Mouse (Mus musculus) layer of hippocampus, postnatal 36 days (tissue): ENCODE measurements around the gene Gdap1l1. TPM values are rescaled to one million over a fixed set of nuclear protein-coding genes. Genes with fewer than 3 reads are reported as not detected.
"Not testable (repeated sequence)": the region's sequence is repeated elsewhere in the genome, so short reads cannot be mapped to it uniquely, and the experiment has no call there.

Experiments
- DNase-seq, 2 experiments: peaks; one replicate each; pipeline ENCODE4 v3.0.0; 2022
- total RNA-seq, 2 experiments: library from RNA; stranded (reverse); gene quantifications; 2 replicates each; pipeline ENCODE4 v1.2.3; 2021

Gdap1l1 gene
- total RNA-seq: 10 to 100 TPM; 62.0 to 72.9 TPM

DNA sequence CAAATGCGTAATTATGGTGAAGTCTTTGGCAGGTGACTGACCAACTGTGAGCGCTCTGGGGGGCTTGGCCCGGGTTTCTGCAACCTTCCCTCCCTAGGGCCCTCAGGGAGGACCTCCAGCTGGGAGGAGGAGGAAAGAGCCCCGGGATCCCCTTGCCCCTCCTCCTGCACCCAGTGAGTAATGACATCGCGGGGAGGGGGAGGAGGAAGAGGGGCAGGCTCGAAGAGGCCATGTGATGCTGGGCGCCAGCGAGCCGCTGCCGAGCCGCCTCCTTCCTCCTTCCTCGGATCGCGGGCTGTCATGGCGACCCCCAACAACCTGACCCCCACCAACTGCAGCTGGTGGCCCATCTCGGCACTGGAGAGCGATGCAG lies at the start of gene Gdap1l1:
Gdap1l1 (plus strand) TSS at position 231 of the 373 bp plus-strand sequence.
- DNase-seq: peak; percentile 79 to 83

DNA sequence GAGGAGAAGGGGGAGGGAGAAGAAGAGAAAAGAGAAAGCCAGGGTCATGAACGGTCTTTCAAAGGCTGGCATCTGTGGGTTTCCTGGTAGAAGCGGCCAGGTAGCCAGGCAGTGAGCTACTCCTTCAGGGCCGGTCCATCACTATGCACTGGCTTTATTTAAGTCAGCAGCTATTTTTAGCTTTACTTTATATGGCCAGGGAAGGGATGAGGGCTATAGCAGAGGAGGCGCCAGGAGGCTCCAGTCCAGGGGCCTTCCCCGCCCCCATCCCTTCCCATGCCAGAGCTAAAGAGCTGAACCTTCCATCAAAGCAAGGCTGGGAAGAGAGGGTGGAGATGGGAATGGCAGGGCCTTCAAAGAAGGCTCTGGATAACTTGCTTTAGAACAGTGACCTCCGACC lies 45.8 kb upstream of the Gdap1l1 start:
- DNase-seq: no peak

DNA sequence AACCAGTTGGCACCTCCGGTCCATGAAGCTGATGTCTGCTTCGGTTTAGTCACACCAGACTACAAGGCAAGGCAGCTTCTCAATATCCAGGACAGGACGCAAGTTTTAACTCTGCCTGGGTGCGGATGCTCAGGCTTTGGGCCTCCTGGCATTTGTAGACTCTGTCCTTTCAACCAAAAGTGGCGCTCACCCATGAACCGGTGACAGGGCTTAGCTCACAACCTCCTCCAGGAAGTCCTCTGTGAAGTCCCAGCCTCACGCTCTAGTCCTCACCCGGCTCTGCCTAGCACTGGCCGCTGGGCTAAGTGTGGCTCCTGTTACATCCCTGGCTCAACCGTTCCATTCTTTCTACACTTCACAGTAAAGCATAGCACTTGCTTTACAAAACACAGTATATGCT lies 45.0 kb upstream of the Gdap1l1 start:
- no peak for DNase-seq

DNA sequence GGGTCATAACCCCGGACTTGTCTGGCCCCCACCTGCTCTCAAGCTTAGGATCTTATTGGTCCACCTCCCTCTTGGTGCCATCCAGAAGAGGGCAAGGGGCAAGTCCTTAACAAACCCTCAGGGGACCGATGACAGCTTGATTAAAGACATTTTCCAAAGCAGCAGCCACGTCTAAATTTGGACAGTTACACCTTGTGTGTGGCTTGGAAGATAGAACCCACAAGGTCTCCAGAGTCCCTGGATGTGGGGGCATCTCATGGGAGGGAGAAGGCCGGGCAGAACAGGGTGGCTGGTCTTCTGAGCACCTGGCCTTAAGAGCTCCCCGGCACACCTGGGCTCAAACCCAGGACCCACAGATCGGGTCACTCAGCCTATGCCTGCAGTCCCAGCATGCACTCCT lies 44.3 kb upstream of the Gdap1l1 start:
- no peak for DNase-seq

DNA sequence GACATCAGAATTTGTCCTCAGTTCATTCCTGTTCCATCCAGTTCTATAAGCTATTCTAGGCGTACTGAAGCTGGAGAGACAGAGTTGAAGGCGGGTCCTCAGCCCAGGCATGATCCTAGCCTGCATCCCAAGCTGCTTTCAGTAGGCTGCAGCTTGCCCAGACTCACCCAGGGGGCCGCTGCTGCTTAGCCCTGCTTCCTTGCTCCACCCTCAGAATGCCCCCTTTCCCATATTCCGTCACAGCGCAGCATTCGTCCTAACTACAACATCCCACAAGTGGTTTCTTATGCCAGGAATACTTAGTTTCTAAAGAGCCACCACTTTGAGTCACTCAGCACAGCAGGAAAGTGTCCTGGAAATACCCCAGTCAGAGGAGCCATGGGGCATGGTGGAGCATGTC lies 43.3 kb upstream of the Gdap1l1 start:
- no peak for DNase-seq

DNA sequence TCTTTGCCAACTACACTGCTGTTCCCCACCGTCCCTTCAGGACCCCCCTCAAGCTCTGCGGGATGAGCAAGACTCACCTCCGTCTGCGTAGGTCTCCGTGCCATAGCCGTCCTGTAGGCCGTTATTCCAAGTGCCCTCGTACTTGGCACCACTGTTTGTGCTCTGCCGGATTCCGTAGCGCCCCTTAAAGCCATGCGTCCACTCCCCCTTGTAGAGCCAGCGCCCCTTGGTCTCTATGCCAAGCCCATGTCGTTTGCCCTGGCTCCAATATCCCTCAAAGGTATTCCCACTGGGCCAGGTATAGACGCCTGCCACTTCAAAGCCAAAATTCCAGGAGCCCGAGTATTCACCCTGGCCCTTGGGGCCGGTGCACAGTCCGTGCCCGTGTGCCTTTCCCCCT lies 41.2 kb upstream of the Gdap1l1 start:
- no peak for DNase-seq

DNA sequence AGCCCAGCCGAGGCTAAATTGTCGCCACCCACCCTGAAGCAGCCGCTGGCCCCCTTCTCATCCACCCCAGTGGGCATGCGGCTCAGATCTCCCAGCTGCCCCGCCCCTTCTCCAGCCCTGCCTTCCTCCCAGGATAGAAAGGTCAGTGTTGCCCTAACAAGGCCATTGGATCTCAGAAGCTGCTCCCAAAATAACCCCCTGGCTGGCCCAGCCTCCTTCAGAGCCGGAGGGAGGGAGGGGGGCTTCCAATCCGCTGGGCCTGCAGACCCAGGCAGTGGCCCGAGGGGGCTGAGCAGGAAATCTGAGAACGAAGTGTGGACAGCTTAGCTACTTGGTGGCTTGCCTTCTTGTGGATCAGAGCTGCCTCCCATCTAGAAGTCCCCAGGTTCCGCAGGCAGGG lies 40.4 kb upstream of the Gdap1l1 start, which contains the start of gene Jph2:
Jph2 (minus strand) TSS at position 89 of the 400 bp plus-strand sequence.
- DNase-seq: no peak

DNA sequence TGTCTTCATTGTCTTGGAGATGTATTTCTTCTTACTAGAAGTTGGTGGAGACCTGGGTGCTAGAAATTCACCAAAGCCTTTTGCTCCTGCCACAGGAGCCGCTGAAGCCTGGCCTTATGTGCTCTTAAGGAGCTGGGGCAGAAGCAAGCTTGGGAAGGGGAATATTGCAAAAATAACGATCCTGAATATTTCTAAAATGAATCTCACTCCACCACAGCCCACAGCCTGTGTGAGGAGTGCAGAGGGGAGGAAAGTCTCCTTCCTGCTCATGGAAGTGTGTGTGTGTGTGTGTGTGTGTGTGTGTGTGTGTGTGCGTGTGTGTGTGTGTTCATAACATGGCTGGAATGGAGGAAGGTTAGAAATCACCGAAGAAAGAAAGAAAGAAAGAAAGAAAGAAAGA lies 39.5 kb upstream of the Gdap1l1 start:
- DNase-seq: no peak

DNA sequence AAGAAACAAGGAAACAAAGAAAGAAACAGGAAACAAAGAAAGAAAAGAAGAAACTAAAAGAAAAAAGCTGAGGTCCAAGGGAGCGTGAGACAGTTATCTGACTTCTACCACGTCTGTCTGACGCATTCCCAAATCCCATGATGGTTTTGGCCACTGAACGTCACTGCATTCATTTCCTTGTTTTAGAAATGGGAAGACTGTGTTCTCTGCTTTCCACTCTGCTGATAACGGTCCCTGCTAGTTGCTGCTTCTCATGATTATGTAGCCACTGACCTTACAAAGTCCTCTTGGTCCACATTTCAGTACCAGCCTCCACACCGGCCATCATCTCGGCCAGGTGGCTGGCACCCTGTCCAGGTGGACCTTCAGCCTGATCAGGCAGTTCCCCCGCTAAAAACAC lies 39.1 kb upstream of the Gdap1l1 start:
- no peak for DNase-seq

DNA sequence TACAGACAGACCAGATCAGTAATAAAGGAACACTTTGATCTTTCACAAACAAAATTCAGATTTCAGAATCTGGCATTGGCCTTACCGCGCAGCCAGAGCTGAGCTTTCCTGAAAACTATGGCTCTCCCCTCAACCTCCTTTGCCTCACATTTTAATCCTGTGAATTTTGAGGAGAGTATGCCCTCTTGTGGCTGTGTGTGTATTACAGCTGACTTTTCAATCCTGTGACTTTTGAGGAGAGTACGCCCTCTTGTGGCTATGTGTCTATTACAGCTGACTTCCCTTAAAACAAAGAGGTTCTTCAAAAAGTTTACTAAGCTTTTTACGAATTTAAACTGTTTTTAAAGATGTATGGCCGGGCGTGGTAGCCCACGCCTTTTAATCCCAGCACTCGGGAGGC lies 37.1 kb upstream of the Gdap1l1 start:
- peak; percentile 61 to 82 for DNase-seq

DNA sequence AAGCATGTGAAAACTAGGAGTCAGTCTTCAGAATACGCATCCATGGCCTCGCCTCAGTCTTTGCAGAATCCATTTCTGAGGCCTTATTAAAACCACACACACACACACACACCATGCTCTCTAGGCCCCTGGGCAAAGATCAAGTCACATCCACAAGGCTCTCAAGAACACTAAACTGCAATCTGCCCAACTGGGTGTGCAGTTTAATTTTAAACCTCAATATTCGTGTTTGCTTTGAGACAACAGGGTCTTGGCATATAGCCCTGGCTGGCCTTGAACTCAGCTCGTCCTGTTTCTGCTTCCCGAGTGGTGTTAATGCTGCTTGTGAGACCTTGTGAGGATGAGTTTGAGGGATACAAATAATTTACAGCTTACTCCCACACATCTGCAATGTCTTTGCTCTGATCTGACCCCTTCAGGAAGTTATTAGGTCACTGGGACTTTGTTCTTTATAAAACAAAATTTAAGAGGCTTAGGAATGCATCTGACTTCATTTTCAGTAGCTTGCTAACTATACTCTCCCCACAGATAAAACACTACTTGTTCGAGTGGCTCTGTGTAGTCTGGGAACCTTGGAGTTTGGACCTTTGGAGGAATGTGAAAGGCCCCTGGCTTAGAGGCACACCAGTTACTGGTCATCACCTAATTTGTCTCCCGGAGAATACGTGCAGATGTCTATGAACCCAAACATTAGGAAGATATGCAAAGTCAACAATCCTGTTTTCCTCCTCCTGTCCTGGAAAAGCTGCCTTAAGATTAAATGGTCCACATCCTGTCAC lies 34.0 kb upstream of the Gdap1l1 start:
- no peak for DNase-seq

DNA sequence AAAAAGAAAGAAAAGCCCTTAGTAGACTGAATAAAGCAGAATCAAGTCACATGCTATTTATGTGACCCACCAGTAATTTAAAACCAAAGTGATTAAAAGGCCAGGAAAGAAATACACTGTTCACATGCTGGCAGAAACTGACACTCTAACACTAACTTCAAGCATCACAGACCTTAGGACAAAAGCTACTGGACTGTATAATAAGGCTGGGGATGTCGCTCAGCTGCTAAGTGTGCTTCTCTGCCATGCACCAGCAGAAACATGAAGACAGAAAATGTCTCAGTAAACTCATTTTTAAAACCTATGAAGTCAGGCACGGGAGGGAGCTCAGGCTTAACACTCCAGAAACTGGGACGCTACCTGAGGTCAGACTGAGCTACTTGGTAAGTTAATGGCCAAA lies 28.1 kb upstream of the Gdap1l1 start:
- no peak for DNase-seq

DNA sequence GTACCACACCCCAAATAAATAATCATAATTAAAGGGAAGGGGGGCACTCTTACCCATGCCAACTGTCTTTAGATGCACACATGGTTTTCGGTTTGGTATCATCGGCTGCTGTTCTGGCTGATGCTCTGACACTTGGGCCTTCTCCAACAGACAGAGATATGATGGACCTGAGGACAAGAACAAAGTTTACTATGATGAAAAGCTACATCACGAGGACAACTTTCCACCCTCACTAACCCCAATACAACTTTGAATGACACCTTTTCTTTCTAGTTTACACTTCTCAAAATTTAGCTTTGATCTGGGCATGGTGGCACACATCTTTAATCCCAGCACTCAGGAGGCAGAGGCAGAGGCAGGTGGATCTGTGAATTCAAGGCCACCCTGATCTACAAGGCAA lies 26.9 kb upstream of the Gdap1l1 start:
- DNase-seq: not testable (repeated sequence)

DNA sequence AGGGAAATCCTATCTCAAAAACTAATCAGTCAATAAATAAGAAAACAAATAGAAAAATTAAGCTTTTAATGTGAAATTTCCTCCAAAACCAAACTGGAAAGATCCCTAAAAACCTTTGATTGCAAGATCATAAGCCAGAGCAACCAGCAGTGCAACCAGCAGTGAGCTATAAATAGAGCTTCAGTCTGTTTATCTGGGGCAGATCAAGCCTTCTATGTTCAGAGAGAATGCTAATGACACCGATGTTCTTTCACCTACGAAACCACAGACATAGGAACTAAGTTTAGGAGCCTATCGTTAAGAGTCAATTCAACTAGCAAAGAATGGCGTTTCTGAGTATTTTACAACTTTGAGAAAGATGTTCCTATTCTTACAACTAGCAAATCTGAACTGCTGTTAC lies 26.4 kb upstream of the Gdap1l1 start:
- no peak for DNase-seq

DNA sequence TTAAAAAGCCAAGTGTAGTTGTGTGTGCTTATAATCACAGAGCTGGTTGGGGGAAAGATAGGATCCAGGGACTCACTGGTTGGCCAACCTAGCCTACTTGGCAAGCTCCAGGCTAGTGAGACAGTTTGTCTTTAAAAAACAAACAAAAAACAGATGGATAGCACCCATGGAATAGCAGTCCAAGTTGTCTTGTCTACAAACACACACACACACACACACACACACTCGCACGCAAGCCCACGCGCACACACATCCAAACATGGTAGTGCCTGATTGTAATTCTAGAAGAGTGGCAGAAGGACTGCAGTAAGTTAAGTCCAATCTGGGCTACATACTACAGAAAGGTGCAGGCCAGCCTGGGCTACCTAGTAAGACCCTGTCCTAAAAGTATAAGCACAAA lies 25.9 kb upstream of the Gdap1l1 start:
- peak; percentile 37 to 50 for DNase-seq

DNA sequence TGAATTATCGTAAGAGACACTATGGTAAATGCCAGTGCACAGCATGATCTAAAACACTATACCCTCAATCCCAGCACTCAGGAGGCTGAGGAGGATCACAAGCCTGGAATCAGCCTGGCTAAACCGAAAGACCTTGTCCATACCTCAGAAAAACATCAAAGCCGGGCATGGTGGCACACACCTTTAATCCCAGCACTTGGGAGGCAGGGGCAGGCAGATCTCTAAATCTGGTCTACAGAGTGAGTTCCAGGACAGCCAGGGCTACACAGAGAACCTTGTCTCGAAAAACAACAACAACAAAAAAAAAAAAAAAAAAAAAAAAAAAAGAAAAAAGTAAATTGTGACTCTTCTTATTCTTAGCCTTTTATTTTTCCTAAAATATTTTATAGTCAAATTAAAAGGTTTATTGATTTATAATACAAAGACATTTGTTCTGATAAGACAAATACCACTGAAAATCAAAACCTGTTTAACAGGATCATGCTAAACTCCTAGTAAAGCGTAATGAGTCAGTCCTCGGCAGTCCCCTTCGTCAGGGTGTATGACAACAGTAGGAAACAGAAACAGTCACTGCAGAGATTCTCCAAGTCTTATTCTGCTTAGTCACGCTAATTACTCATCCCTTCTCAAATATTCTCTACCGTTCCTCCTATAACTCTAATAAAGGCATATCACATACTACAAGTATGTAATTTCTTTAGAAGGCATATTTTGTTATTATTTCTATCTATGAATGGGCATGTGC lies 25.3 kb upstream of the Gdap1l1 start:
- DNase-seq: no peak

DNA sequence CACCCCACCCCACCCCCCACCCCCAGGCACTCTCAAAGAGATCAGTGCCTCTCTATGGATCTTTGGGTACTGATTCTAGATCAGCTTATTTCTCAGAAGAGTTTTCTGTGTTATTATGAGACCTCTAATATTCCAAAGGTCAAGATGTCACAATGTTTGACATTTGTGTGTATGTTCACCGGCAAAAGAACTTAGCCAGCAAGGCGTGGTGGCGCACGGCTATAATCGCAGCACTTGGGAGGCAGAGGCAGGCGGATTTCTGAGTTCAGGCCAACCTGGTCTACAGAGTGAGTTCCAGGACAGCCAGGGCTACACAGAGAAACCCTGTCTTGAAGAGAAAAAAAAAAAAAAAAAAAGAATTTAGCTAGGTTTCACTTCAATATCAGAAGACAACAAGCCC lies 21.2 kb upstream of the Gdap1l1 start:
- no peak for DNase-seq

DNA sequence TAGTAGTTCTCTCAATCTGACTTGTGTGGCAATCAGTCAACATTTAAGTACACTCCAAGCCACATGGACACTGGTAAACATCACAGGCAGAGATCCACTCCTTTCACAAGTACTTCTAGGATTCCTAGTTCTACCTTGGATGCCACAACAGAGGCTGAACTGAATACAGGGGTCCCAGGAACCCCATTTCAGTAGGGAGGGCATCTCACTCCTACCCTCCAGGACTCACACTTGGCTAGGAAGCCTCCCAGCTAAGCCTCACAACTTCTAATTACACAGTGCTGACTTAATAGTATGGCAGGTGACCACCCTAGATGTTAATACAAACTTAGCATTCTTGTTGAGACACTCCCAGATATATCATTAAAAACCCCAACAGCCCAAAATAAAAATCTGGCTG lies 20.4 kb upstream of the Gdap1l1 start:
- no peak for DNase-seq

DNA sequence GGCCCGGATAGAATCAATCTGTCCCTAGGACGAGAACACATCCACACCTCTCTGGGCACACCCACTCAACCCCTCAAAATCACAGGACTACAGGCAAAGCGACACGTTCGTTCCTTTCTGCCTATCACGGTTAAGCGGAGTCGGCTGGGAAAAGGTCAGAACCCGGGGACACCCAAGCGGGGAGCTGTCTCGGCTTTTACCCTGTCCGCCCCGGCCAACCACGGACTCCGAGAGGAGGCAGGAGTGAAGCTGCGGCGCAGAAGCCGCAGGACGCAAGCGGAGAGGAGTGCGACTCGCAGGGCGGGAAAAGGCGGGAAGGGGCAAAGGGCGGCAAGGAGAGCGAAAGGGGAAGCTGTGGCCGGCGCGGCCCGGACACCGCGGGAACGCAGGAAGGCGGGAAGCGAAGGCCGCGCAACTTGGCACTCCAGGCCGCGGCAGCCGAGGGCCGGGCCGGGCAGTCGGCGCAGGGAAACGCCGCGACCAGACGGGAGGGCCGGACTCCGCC lies 19.4 kb upstream of the Gdap1l1 start:
- DNase-seq: peak in 1 of 2 experiments; percentile 23

DNA sequence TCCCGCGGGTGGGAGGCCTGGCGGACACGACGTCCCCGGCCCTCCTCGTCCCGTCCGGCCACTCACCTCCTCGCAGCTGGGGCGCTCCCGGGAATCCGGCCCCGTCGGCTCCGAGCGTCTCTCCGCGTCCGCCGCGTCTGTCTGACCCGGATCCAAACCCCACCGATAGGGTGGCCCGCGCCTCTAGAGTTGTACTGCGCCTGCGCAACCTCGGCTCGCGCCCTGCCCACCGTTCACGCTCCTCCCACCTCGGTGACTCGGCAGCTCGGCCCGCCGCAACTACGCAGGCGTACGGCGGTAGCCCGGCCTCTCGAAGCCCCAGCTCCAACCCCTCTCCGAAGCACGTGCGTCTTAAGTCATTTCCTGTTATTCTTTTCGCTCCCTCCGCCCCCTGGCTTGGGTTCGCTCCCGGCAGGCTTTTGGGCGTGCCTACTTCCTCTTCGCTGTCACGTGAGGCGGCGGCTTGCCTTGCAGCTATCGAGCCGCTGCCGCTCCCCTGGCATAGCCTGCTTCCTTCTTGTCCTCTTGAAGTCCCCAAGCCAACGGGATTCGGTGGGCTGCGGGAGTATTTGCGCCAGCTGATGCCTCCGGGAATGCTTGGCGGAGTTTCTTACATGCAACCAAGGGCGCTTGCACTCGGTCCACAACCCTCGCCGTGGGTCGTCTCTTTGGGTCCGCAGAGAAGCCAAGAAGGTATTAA lies 18.8 kb upstream of the Gdap1l1 start:
- DNase-seq: peak; percentile 100

DNA sequence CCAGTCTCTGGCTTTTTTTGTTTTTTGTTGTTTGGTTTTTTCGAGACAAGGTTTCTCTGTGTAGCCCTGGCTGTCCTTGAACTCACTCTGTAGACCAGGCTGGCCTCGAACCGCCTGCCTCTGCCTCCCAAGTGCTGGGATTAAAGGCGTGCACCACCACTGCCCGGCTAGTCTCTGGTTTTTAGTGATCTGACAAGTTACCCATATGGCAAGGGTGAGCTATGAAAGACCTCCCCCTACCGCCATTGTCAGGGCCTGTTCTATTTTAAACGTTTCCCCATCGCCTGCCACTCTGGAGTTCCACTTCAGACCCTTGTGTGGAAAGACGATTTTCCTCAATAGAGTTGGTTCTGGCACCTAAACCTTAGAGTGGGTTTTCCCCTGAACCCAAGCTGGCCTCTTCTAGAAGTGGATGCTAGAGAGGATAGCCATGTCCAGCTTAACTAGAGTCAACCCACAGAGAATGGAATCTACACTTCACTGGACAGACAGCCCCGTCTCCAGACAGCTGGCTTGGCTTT lies 17.9 kb upstream of the Gdap1l1 start:
- no peak for DNase-seq

DNA sequence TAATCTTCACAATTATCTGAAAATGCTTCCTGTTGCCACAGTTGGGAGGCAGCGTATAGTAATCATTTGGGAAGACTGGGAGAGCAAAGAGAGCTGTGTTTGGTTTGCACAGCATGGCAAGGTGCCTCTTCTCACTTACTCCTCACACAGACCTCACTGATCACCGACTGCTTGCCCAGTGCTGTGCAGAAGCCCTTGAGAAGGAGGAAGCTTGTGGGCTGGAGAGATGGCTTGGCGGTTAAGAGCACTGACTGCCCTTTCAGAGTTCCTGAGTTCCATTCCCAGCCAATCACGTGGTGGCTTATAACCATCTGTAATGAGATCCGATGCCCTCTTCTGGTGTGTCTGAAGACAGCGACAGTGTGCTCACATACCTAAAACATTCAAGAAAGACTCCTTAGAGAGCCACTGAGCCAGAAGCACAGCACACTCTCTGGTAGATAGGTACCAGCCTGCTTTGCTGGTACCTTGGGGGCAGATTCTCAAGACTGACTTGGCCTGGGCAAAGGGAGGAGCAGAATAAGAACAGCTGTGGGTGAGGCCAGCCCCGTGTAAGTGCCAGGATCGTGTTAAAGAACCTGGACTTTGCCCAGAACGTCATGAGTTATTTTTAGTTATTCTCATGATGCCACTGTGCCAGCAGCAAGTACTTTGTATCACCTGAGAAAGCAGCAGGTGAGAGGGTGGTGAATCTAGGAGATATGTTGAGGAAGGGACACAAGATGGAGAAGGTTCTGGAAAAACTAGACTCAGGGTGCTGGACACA lies 15.2 kb upstream of the Gdap1l1 start:
- DNase-seq: no peak
